Mouse (Mus musculus) heart, postnatal 0 days (tissue): Measurements from ENCODE around the gene Adssl1. TPM values are rescaled to one million over a fixed set of nuclear protein-coding genes. Genes with fewer than 3 reads are reported as not detected.

Experiments used
- ATAC-seq: fragments of 200-750 bp; cut with Nextera tagmentation; 2 replicates; pipeline ENCODE4 v1.8.0; 2017; ENCODE audit warnings: low read depth, moderate number of reproducible peaks, moderate library complexity; ENCODE audit not compliant: insufficient read depth
- DNase-seq: peaks from one replicate; pipeline ENCODE4 v3.0.0-alpha.2; 2016; ENCODE audit warnings: low spot score
- H3K27ac ChIP-seq: fragments of 300-500 bp; sonication (generic); 2 replicates; pipeline ENCODE4 v1.5.1; 2014; ENCODE audit warnings: low read depth, mild to moderate bottlenecking
- H3K27me3 ChIP-seq: fragments of 300-500 bp; sonication (generic); 2 replicates; pipeline ENCODE4 v1.6.1; 2014; ENCODE audit warnings: low read length, mixed read lengths; ENCODE audit not compliant: control insufficient read depth, insufficient read depth
- H3K36me3 ChIP-seq: fragments of 300-500 bp; sonication (generic); replicated peaks from 2 replicates; pipeline ENCODE4 v1.6.1; 2014; ENCODE audit warnings: low read length, mixed read lengths; ENCODE audit not compliant: control insufficient read depth, insufficient read depth
- H3K4me1 ChIP-seq: fragments of 300-500 bp; sonication (generic); 2 replicates; pipeline ENCODE4 v1.6.1; 2014; ENCODE audit warnings: antibody characterized with exemption; ENCODE audit not compliant: control insufficient read depth, insufficient read depth
- H3K4me2 ChIP-seq: fragments of 300-500 bp; sonication (generic); 2 replicates; pipeline ENCODE4 v1.6.1; 2014; ENCODE audit warnings: low read depth, mild to moderate bottlenecking, low read length, moderate library complexity
- H3K4me3 ChIP-seq: fragments of 300-500 bp; sonication (generic); 2 replicates; pipeline ENCODE4 v1.5.1; 2014; ENCODE audit warnings: low read depth, low read length
- H3K9ac ChIP-seq: fragments of 300-500 bp; sonication (generic); replicated peaks from 2 replicates; pipeline ENCODE4 v1.6.1; 2014; ENCODE audit warnings: low read depth, low read length, mixed read lengths
- H3K9me3 ChIP-seq: fragments of 300-500 bp; sonication (generic); replicated peaks from 2 replicates; pipeline ENCODE4 v1.6.1; 2016; ENCODE audit warnings: low read length; ENCODE audit not compliant: control insufficient read depth
- CTCF ChIP-seq: IDR thresholded peaks from 2 replicates; pipeline ENCODE4 v1.5.1; 2016; ENCODE audit warnings: antibody characterized with exemption, control low read depth, low read depth
- EP300 ChIP-seq: IDR thresholded peaks from 2 replicates; pipeline ENCODE4 v1.6.1; 2016; ENCODE audit warnings: antibody characterized with exemption, low read depth
- WGBS: fragments of 180-500 bp; shearing (Covaris S2); extraction: QIAGEN DNeasy Blood & Tissue Kit; methylation state at CpG from one replicate; pipeline ENCODE4 v1.1.7; 2014; 5-methylcytosine and 5-hydroxymethylcytosine counted together
- polyA plus RNA-seq: library from polyadenylated mRNA; unstranded; fragments of >200 nt; fragmentation: Nextera tagmentation; extraction: Ambion mirVana; gene quantifications from 2 replicates; pipeline ENCODE4 v1.2.1, GENCODE M21; 2015
- total RNA-seq: library from RNA; depleted of rRNA; stranded (reverse); fragments of >200 nt; gene quantifications from 2 replicates; pipeline ENCODE4 v1.2.3, GENCODE M21; 2014; ENCODE audit warnings: low replicate concordance

Gene Adssl1
- total and polyA plus RNA-seq, 2 experiments from 2014 or later = 86.8 to 159 TPM

DNA sequence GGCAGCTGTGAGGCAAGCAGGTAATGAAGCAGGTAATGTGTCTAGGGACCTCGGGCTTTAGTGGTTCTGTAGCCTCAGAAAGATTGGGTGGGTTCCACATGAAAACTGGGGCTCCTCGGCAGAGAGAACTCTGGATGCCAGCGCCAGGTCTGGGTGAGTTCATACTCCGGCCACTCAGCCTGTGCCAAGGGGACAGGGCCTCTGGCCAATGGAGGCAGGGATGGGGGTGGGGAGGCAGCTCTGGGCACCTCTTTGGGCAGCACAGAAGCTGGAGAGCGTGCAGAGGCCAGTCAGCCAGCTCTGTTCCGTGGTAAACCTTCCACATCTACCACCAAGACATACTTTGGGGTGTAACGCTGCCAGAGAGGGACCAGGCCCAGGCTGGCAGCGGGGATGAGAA is 22.2 kb upstream of the Adssl1 start:
- Histone ChIP-seq H3K4me1 (peaks cover 40% of the 10 kb centered on the region), H3K27ac (no peak overlapping the region), H3K4me2 (no peak overlapping the region), H3K4me3 (no peak overlapping the region), H3K36me3 (0 out of 2 replicates have a peak, but pooled peaks cover 8% of the 10 kb centered on the region), H3K9ac (no peak overlapping the region), H3K9me3 (no peaks in the 10 kb centered on the region), H3K27me3 (no peaks in the 10 kb centered on the region)
- DNase-seq = no peak
- 85% methylated on average over 8 of the region's 8 CpGs for WGBS
- TF ChIP-seq EP300 (no peak), CTCF (no peak)
- ATAC-seq = no peak

DNA sequence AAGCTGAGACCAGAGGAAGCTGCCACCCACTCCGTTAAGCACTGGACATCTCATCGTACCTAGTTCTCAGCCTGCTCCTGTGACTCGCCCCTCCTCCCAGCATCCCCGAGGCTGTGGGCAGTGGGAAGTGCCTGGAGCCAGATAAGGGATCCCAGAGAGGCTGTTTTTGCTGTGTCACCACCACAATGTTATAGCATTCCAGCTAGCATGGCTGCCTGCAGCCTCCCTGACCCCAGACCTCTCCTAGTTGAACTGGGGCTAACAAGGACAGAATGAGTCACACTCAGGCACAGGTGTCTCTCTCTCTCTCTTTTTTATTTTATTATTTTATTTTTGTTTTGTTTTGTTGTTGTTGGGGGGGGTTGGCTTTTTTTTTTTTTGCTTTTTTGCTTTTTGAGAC is 20.6 kb upstream of the Adssl1 start:
- DNase-seq (peak; percentile 4), ATAC-seq (no peak)
- H3K27ac ChIP-seq = no peak overlapping the region
- H3K27me3 ChIP-seq = no peaks in the 10 kb centered on the region
- no peaks in the 10 kb centered on the region for H3K9me3 ChIP-seq
- no peak overlapping the region for H3K4me2 ChIP-seq
- H3K4me1 ChIP-seq = peaks cover 26% of the 10 kb centered on the region
- WGBS = 33% methylated on average over 4 of the region's 4 CpGs
- H3K36me3 ChIP-seq = 0 out of 2 replicates have a peak, but pooled peaks cover 21% of the 10 kb centered on the region
- no peak overlapping the region for H3K9ac ChIP-seq
- no peak overlapping the region for H3K4me3 ChIP-seq
- no peak for TF ChIP-seq CTCF
- no peak for TF ChIP-seq EP300

DNA sequence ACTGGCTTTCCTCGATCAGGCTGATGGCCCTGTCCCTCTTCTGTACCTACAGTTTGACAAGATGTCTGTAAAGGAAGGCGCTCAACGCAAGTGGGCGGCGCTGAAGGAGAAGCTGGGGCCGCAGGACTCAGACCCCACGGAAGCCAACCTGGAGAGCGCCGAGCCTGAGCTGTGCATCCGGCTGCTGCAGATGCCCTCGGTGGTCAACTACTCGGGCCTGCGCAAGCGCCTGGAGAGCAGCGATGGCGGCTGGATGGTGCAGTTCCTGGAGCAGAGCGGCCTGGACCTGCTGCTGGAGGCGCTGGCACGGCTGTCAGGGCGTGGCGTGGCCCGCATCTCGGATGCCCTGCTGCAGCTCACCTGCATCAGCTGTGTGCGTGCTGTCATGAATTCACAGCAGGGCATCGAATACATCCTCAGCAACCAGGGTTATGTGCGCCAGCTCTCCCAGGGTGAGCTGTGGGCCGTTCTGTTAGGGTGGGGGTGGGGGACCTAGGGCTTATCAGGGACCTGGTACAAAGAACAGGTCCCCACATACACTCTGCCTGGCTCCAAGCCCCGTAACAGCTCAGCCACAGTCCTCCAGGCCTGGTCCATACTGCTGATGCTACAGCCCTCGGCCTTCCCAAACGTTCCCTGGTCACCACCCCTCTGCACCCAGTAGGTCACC is 19.8 kb upstream of the Adssl1 start:
- Histone ChIP-seq H3K9me3 (no peaks in the 10 kb centered on the region), H3K4me2 (no peak overlapping the region), H3K36me3 (0 out of 2 replicates have a peak, but pooled peaks cover 26% of the 10 kb centered on the region), H3K4me1 (peaks cover 17% of the 10 kb centered on the region), H3K9ac (no peak overlapping the region), H3K27ac (no peak overlapping the region), H3K27me3 (no peaks in the 10 kb centered on the region), H3K4me3 (no peak overlapping the region)
- TF ChIP-seq CTCF (no peak), EP300 (no peak)
- DNase-seq = no peak
- 86% methylated on average over 30 of the region's 30 CpGs for WGBS
- no peak for ATAC-seq

DNA sequence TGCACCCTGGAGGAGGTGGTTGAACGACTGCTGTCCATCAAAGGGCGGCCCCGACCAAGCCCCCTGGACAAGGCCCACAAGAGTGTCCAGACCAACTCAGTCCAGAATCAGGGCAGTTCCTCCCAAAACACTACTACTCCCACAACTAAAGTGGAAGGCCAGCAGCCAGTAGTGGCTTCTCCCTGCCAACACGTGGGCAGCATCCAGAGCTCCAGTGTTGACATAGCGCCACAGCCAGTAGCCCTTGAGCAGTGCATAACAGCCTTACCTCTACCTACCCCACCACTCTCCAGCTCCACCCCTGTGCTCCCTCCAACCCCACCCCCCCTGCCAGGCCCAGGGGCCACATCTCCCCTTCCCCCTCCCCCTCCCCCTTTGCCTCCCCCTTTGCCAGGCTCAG is 15.8 kb upstream of the Adssl1 start:
- Histone ChIP-seq H3K4me2 (no peak overlapping the region), H3K4me3 (no peak overlapping the region), H3K27me3 (no peaks in the 10 kb centered on the region), H3K4me1 (peaks cover 3% of the 10 kb centered on the region; the same call in 1 of the 2 replicates), H3K9me3 (no peaks in the 10 kb centered on the region), H3K27ac (no peak overlapping the region), H3K9ac (no peak overlapping the region), H3K36me3 (peaks cover 31% of the 10 kb centered on the region)
- no peak for TF ChIP-seq EP300
- DNase-seq (no peak), ATAC-seq (no peak)
- WGBS = 69% methylated on average over 5 of the region's 5 CpGs

DNA sequence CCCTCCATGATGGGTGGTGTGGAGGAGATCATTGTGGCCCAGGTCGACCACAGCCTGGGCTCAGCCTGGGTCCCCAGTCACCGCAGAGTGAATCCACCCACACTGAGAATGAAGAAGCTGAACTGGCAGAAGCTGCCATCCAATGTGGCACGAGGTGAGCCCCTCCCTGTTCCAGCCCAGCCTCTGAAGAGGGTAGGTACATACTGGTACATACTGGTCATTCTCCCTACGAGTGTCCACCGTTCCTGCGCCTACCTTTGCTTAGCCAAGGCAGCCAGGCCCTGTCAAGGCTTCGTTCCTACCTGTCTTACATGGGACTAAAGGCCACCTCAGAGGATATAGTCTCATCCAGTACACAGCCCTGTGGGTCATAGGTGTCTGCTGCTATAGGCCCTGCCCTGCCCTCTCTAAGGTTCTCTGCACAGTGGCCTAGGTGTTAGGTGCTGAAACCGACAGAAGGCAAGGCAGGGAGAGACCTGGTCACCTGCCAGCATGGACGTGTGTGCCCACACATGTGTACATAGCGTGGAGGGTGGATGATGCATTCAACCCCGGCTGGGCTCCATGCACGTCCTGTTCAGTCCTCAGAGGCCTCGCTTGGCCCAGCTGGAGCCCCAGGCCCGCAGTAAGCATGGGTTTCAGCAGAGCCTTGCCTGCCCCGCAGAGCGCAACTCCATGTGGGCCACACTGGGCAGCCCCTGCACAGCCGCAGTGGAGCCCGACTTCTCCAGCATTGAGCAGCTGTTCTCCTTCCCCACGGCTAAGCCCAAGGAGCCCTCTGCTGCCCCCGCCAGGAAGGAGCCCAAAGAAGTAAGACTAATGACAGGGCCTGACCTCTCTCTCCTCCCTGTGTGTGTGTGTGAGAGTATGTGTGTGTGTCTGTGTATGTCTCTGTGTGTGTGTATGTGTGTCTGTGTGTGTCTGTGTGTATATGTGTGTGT is 14.9 kb upstream of the Adssl1 start:
- Histone ChIP-seq H3K27me3 (no peaks in the 10 kb centered on the region), H3K27ac (no peak overlapping the region), H3K36me3 (peaks cover 32% of the 10 kb centered on the region), H3K4me1 (peaks cover 3% of the 10 kb centered on the region; the same call in 1 of the 2 replicates), H3K4me2 (no peak overlapping the region), H3K9me3 (no peaks in the 10 kb centered on the region), H3K9ac (no peak overlapping the region), H3K4me3 (no peak overlapping the region)
- TF ChIP-seq EP300 (no peak), CTCF (peak; percentile 40; the same call in 1 of the 2 replicates)
- DNase-seq = no peak
- peak; percentile 18; the same call in 1 of the 2 replicates for ATAC-seq
- 67% methylated on average over 20 of the region's 20 CpGs for WGBS
